Mouse (Mus musculus): ENCODE data around the gene Scyl2.

DNA sequence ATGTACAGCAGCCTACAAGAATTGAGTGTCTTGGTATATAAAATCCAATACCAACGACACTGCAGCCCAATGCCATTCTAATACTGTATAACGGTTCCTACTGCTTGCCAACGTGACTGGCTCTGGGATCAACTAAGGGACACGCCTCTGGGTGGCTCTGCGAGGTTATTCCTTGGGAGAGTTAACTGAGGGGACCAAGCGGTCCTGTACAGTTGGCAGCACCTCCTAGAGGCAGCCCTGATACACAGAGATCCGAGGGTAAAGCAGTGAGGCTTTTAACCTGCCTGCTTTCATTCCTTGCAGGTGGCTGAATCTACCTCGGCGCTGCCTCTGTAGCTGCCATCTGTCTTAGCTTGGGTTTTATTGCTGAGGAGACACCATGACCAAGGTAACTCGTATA, 3.1 kb downstream of the Scyl2 start:
- TF ChIP-seq CTCF (IDR thresholded peaks at IDR 0.05; ENCODE audit: low read depth) (no peak), EP300 (IDR thresholded peaks at IDR 0.05; ENCODE audit: low read depth) (no peak)
